Mouse (Mus musculus) R1 (cell line): ENCODE data around the gene Olfr1423.
"Not testable (repeated sequence)": the region's sequence is repeated elsewhere in the genome, so short reads cannot be mapped to it uniquely, and the experiment has no call there.

Experiments used
- DNase-seq: peaks from one replicate; pipeline ENCODE4 v3.0.0-alpha.2; 2018; ENCODE audit warnings: low read depth, low spot score

Gene Olfr1423

GRCm38 (mm10) chr19:12041217-12041616, at the start of gene Olfr1423:
Gene Olfr1423 (minus strand): TSS chr19:12041317.
- no peak for DNase-seq

GRCm38 (mm10) chr19:12077631-12078030, 36.5 kb upstream of the Olfr1423 start, which contains the start of gene Olfr1425:
Gene Olfr1425 (minus strand): TSS chr19:12077731.
- not testable (repeated sequence) for DNase-seq

- peak; percentile 98 for DNase-seq
Observed at GRCm38 (mm10) chr19:12069546-12069945, 28.4 kb upstream of the Olfr1423 start.

GRCm38 (mm10) chr19:12067806-12068205, 26.7 kb upstream of the Olfr1423 start:
- DNase-seq, result peak; percentile 78

- not testable (repeated sequence) for DNase-seq
Observed at GRCm38 (mm10) chr19:12062582-12062981, 21.5 kb upstream of the Olfr1423 start, which contains the start of gene Olfr1424. Gene Olfr1424 (minus strand): TSS chr19:12062682.

GRCm38 (mm10) chr19:12043163-12043562, 2.0 kb upstream of the Olfr1423 start:
- peak; percentile 60 for DNase-seq

- peak; percentile 22 for DNase-seq
Observed at GRCm38 (mm10) chr19:12037727-12038126, 3.4 kb downstream of the Olfr1423 start.

GRCm38 (mm10) chr19:12026606-12027005, 14.5 kb downstream of the Olfr1423 start:
- no peak for DNase-seq

GRCm38 (mm10) chr19:12025333-12025732, 15.8 kb downstream of the Olfr1423 start:
- DNase-seq, result no peak

GRCm38 (mm10) chr19:12024149-12024548, 17.0 kb downstream of the Olfr1423 start:
- DNase-seq, result no peak

- DNase-seq, result peak; percentile 80
Observed at GRCm38 (mm10) chr19:12016192-12016591, 24.9 kb downstream of the Olfr1423 start.

GRCm38 (mm10) chr19:12015708-12016107, 25.4 kb downstream of the Olfr1423 start:
- DNase-seq, result peak; percentile 74

GRCm38 (mm10) chr19:12013228-12013627, 27.9 kb downstream of the Olfr1423 start:
- peak; percentile 57 for DNase-seq

GRCm38 (mm10) chr19:12012615-12013014, 28.5 kb downstream of the Olfr1423 start:
- DNase-seq, result no peak

- DNase-seq, result peak; percentile 95
Observed at GRCm38 (mm10) chr19:12011560-12012556, 29.3 kb downstream of the Olfr1423 start.

GRCm38 (mm10) chr19:12010916-12011559, 30.1 kb downstream of the Olfr1423 start:
- DNase-seq, result peak; percentile 96

- DNase-seq, result peak; percentile 73
Observed at GRCm38 (mm10) chr19:12010281-12010771, 30.8 kb downstream of the Olfr1423 start.

- peak; percentile 94 for DNase-seq
Observed at GRCm38 (mm10) chr19:12009501-12010280, 31.4 kb downstream of the Olfr1423 start.

- peak; percentile 63 for DNase-seq
Observed at GRCm38 (mm10) chr19:12008410-12009380, 32.4 kb downstream of the Olfr1423 start.
